Mouse (Mus musculus) left cerebral cortex, postnatal 10 days (tissue): ENCODE measurements around the gene Col11a2. TPM values are rescaled to one million over a fixed set of nuclear protein-coding genes. Genes with fewer than 3 reads are reported as not detected.

Experiments
- microRNA-seq: library from miRNA; unstranded; fragments of <30 nt; microRNA quantifications from one replicate; pipeline ENCODE4 v1.2.0, GENCODE M21; 2022
- total RNA-seq, 2 experiments: library from RNA; stranded (reverse); gene quantifications; 2 replicates each; pipeline ENCODE4 v1.2.3; 2021

The Col11a2 gene
- total RNA-seq, 2 experiments from 2014 or later, result 12.2 to 14.3 TPM

Small RNAs within 50 kb of the gene (microRNA-seq; reads per million reads assigned to microRNA genes)
- not detected for gene Mir219a-1
- not detected for gene Mir219c

Other genes starting within 250 kb of the Col11a2 start
- gene Kank3, start 228.9 kb upstream of the Col11a2 start, total RNA-seq, result 10 to 100 TPM; 37.9 to 38.2 TPM
- 100 to 1,000 TPM; 861 to 875 TPM for gene Rps28, start 214.9 kb upstream of the Col11a2 start, total RNA-seq
- 100 to 1,000 TPM; 225 to 228 TPM for gene Ndufa7, start 214.9 kb upstream of the Col11a2 start, total RNA-seq
- gene Cd320, start 196.3 kb upstream of the Col11a2 start, total RNA-seq, result 10 to 100 TPM; 24.1 to 26.4 TPM
- not detected for gene Gm7029, start 165.6 kb upstream of the Col11a2 start, total RNA-seq
- gene Kifc1, start 148.8 kb upstream of the Col11a2 start, total RNA-seq, result 1 to 10 TPM; 3.9 to 7.1 TPM
- gene Platr17, start 134.3 kb upstream of the Col11a2 start, total RNA-seq, result 1 to 10 TPM; 1.2 TPM
- gene Daxx, start 130.0 kb upstream of the Col11a2 start, total RNA-seq, result 10 to 100 TPM; 26.5 to 28.1 TPM
- 10 to 100 TPM; 33.0 to 34.7 TPM for gene Tapbp, start 123.5 kb upstream of the Col11a2 start, total RNA-seq
- gene Zbtb22, start 123.5 kb upstream of the Col11a2 start, total RNA-seq, result 10 to 100 TPM; 35.0 to 35.8 TPM
- 10 to 100 TPM; 67.1 to 68.4 TPM for gene Rgl2, start 109.9 kb upstream of the Col11a2 start, total RNA-seq
- gene Pfdn6, start 99.1 kb upstream of the Col11a2 start, total RNA-seq, result 10 to 100 TPM; 89.2 to 96.1 TPM
- 10 to 100 TPM; 20.5 to 20.9 TPM for gene Wdr46, start 98.8 kb upstream of the Col11a2 start, total RNA-seq
- gene B3galt4, start 87.9 kb upstream of the Col11a2 start, total RNA-seq, result 1 to 10 TPM; 5.2 to 9.8 TPM
- gene Vps52, start 83.6 kb upstream of the Col11a2 start, total RNA-seq, result 10 to 100 TPM; 71.3 to 77.5 TPM
- 100 to 1,000 TPM; 440 to 443 TPM for gene Rps18, start 83.4 kb upstream of the Col11a2 start, total RNA-seq
- 10 to 100 TPM; 10.6 to 11.8 TPM for gene H2-K1, start 39.1 kb upstream of the Col11a2 start, total RNA-seq
- 10 to 100 TPM; 23.2 to 24.9 TPM for gene Ring1, start 14.8 kb upstream of the Col11a2 start, total RNA-seq
- 10 to 100 TPM; 29.7 to 32.0 TPM for gene H2-Ke6, start 11.4 kb upstream of the Col11a2 start, total RNA-seq
- gene Slc39a7, start 7.8 kb upstream of the Col11a2 start, total RNA-seq, result 100 to 1,000 TPM in 1 of 2 experiments, 10 to 100 TPM in 1; 90.7 to 101 TPM
- 10 to 100 TPM; 74.8 to 78.7 TPM for gene Rxrb, start 7.6 kb upstream of the Col11a2 start, total RNA-seq
- under 1 TPM in 1 of 2 experiments, not detected in 1; 0.55 TPM for gene H2-Oa, start 52.9 kb downstream of the Col11a2 start, total RNA-seq
- gene H2-DMa, start 80.1 kb downstream of the Col11a2 start, total RNA-seq, result 10 to 100 TPM; 26.6 to 27.7 TPM
- gene Brd2, start 83.2 kb downstream of the Col11a2 start, total RNA-seq, result 100 to 1,000 TPM; 266 to 271 TPM
- 1 to 10 TPM in 1 of 2 experiments, under 1 TPM in 1; 0.99 to 1.4 TPM for gene H2-DMb2, start 103.9 kb downstream of the Col11a2 start, total RNA-seq
- gene H2-DMb1, start 113.6 kb downstream of the Col11a2 start, total RNA-seq, result 1 to 10 TPM; 1.2 to 1.8 TPM
- 1 to 10 TPM; 2.7 to 3.3 TPM for gene Tap1, start 148.1 kb downstream of the Col11a2 start, total RNA-seq
- gene Psmb9, start 148.3 kb downstream of the Col11a2 start, total RNA-seq, result 1 to 10 TPM in 1 of 2 experiments, under 1 TPM in 1; 0.66 to 2.2 TPM
- gene Psmb8, start 158.3 kb downstream of the Col11a2 start, total RNA-seq, result 1 to 10 TPM; 1.7 TPM
- 1 to 10 TPM; 2.6 to 3.0 TPM for gene Tap2, start 164.1 kb downstream of the Col11a2 start, total RNA-seq
- under 1 TPM in 1 of 2 experiments, not detected in 1; 0.39 TPM for gene H2-Ob, start 199.5 kb downstream of the Col11a2 start, total RNA-seq
- gene H2-Ab1, start 218.3 kb downstream of the Col11a2 start, total RNA-seq, result 1 to 10 TPM; 1.3 to 1.4 TPM
- gene H2-Aa, start 248.4 kb downstream of the Col11a2 start, total RNA-seq, result under 1 TPM; 0.71 TPM